Mouse (Mus musculus): Measurements from ENCODE around the gene Mad1l1.
"Not testable (repeated sequence)": the region's sequence is repeated elsewhere in the genome, so short reads cannot be mapped to it uniquely, and the experiment has no call there.

Gene Mad1l1

GRCm38 (mm10) chr5:140321042-140321755 lies at the start of gene Mad1l1, which contains the start of gene Nudt1:
Gene Mad1l1, minus strand, starts transcription at chr5:140321552.
Gene Nudt1, plus strand, starts transcription at chr5:140321656.
- peak; percentile 93 to 94 for DNase-seq (ENCODE audit: low spot score in 2 of 2)

- no peak for DNase-seq (ENCODE audit: low spot score in 2 of 2)
Measured at GRCm38 (mm10) chr5:140370446-140371254, 49.3 kb upstream of the Mad1l1 start.

GRCm38 (mm10) chr5:140369466-140369865 lies 48.1 kb upstream of the Mad1l1 start:
- DNase-seq (ENCODE audit: low spot score in 2 of 2), result no peak

GRCm38 (mm10) chr5:140368926-140369325 lies 47.6 kb upstream of the Mad1l1 start:
- DNase-seq (ENCODE audit: low spot score in 2 of 2), result no peak

- not testable (repeated sequence) for DNase-seq (ENCODE audit: low spot score in 2 of 2)
Measured at GRCm38 (mm10) chr5:140368126-140368525, 46.8 kb upstream of the Mad1l1 start.

GRCm38 (mm10) chr5:140364415-140364814 lies 43.1 kb upstream of the Mad1l1 start:
- DNase-seq (ENCODE audit: low spot score in 2 of 2), result no peak

- DNase-seq (ENCODE audit: low spot score in 2 of 2), result no peak
Measured at GRCm38 (mm10) chr5:140359930-140360674, 38.8 kb upstream of the Mad1l1 start.

GRCm38 (mm10) chr5:140357466-140357865 lies 36.1 kb upstream of the Mad1l1 start:
- DNase-seq (ENCODE audit: low spot score in 2 of 2), result no peak

- no peak for DNase-seq (ENCODE audit: low spot score in 2 of 2)
Measured at GRCm38 (mm10) chr5:140355934-140356333, 34.6 kb upstream of the Mad1l1 start.

- DNase-seq (ENCODE audit: low spot score in 2 of 2), result no peak
Measured at GRCm38 (mm10) chr5:140352352-140352751, 31.0 kb upstream of the Mad1l1 start.

GRCm38 (mm10) chr5:140350731-140351497 lies 29.6 kb upstream of the Mad1l1 start:
- DNase-seq (ENCODE audit: low spot score in 2 of 2), result no peak

- no peak for DNase-seq (ENCODE audit: low spot score in 2 of 2)
Measured at GRCm38 (mm10) chr5:140349882-140350281, 28.5 kb upstream of the Mad1l1 start.

- no peak for DNase-seq (ENCODE audit: low spot score in 2 of 2)
Measured at GRCm38 (mm10) chr5:140346050-140346449, 24.7 kb upstream of the Mad1l1 start.

- DNase-seq (ENCODE audit: low spot score in 2 of 2), result no peak
Measured at GRCm38 (mm10) chr5:140345244-140345643, 23.9 kb upstream of the Mad1l1 start.

- DNase-seq (ENCODE audit: low spot score in 2 of 2), result no peak
Measured at GRCm38 (mm10) chr5:140342880-140343279, 21.5 kb upstream of the Mad1l1 start.

GRCm38 (mm10) chr5:140339836-140340235 lies 18.5 kb upstream of the Mad1l1 start:
- DNase-seq (ENCODE audit: low spot score in 2 of 2), result no peak

GRCm38 (mm10) chr5:140338779-140339178 lies 17.4 kb upstream of the Mad1l1 start:
- no peak for DNase-seq (ENCODE audit: low spot score in 2 of 2)

GRCm38 (mm10) chr5:140336680-140337079 lies 15.3 kb upstream of the Mad1l1 start:
- peak; percentile 32 to 63 for DNase-seq (ENCODE audit: low spot score in 2 of 2)

- DNase-seq (ENCODE audit: low spot score in 2 of 2), result peak in 1 of 2 experiments; percentile 37
Measured at GRCm38 (mm10) chr5:140333631-140334030, 12.3 kb upstream of the Mad1l1 start.

GRCm38 (mm10) chr5:140332519-140332918 lies 11.2 kb upstream of the Mad1l1 start:
- DNase-seq (ENCODE audit: low spot score in 2 of 2), result no peak
